Mouse (Mus musculus) liver, embryonic 14.5 days (tissue): Measurements from ENCODE around the gene Cyth3. TPM values are rescaled to one million over a fixed set of nuclear protein-coding genes. Genes with fewer than 3 reads are reported as not detected.

Experiments
- ATAC-seq: fragments of 200-750 bp; cut with Nextera tagmentation; 2 replicates; pipeline ENCODE4 v1.8.0; 2017; ENCODE audit warnings: moderate number of reproducible peaks, mild to moderate bottlenecking, moderate library complexity; ENCODE audit not compliant: insufficient read depth
- DNase-seq, 3 experiments: peaks; one replicate each; pipeline ENCODE4 v3.0.0-alpha.2; 2012 to 2013; ENCODE audit warnings: low read depth in 3 of 3, low spot score in 3 of 3
- H3K27ac ChIP-seq: fragments of 300-500 bp; sonication (generic); 2 replicates; pipeline ENCODE4 v1.5.1; 2014; ENCODE audit warnings: moderate library complexity, mild to moderate bottlenecking, control low read depth, inconsistent platforms
- H3K27me3 ChIP-seq: fragments of 300-500 bp; sonication (generic); 2 replicates; pipeline ENCODE4 v1.6.1; 2014; ENCODE audit warnings: mild to moderate bottlenecking, low read length, moderate library complexity; ENCODE audit not compliant: control insufficient read depth, insufficient read depth
- H3K36me3 ChIP-seq: fragments of 300-500 bp; sonication (generic); replicated peaks from 2 replicates; pipeline ENCODE4 v1.6.1; 2014; ENCODE audit warnings: low read depth; ENCODE audit not compliant: control insufficient read depth, insufficient read depth
- H3K4me1 ChIP-seq, 2 experiments: fragments of 200-500 bp in 1 of 2; fragments of 300-500 bp in 1 of 2; sonication (generic) in 1 of 2; replicated peaks; 2 replicates each; pipeline ENCODE4 v1.6.1; 2012 to 2014; ENCODE audit warnings: antibody characterized with exemption in 1 of 2, inconsistent platforms in 1 of 2, low read length in 1 of 2; ENCODE audit not compliant: control insufficient read depth in 2 of 2, insufficient read depth in 2 of 2
- H3K4me2 ChIP-seq: fragments of 300-500 bp; sonication (generic); 2 replicates; pipeline ENCODE4 v1.6.1; 2014; ENCODE audit warnings: low read depth, mild to moderate bottlenecking, control low read depth, moderate library complexity
- H3K4me3 ChIP-seq, 2 experiments: fragments of 200-500 bp in 1 of 2; fragments of 300-500 bp in 1 of 2; sonication (generic) in 1 of 2; 2 replicates each; pipeline ENCODE4 v1.5.1; 2012 to 2014; ENCODE audit warnings: low read depth in 2 of 2, low read length in 2 of 2, mild to moderate bottlenecking in 2 of 2, control low read depth in 1 of 2, inconsistent platforms in 1 of 2, moderate library complexity in 1 of 2; ENCODE audit not compliant: insufficient read depth in 1 of 2
- H3K9ac ChIP-seq: fragments of 300-500 bp; sonication (generic); replicated peaks from 2 replicates; pipeline ENCODE4 v1.6.1; 2014; ENCODE audit warnings: mild to moderate bottlenecking, control low read depth, moderate library complexity
- H3K9me3 ChIP-seq: fragments of 300-500 bp; sonication (generic); 2 replicates; pipeline ENCODE4 v1.6.1; 2016; ENCODE audit warnings: low read length, mixed read lengths; ENCODE audit not compliant: control insufficient read depth
- CTCF ChIP-seq: IDR thresholded peaks from 2 replicates; pipeline ENCODE4 v1.5.1; 2016; ENCODE audit warnings: antibody characterized with exemption, low read depth, control low read depth
- EP300 ChIP-seq: IDR thresholded peaks from 2 replicates; pipeline ENCODE4 v1.6.1; 2016; ENCODE audit warnings: antibody characterized with exemption, low read depth
- WGBS: fragments of 180-500 bp; shearing (Covaris S2); extraction: QIAGEN DNeasy Blood & Tissue Kit; methylation state at CpG from one replicate; pipeline ENCODE4 v1.1.7; 2014; ENCODE audit not compliant: insufficient replicate concordance; 5-methylcytosine and 5-hydroxymethylcytosine counted together
- polyA plus RNA-seq, 2 experiments: library from polyadenylated mRNA; depleted of rRNA in 1 of 2; stranded (reverse) in 1 of 2; unstranded in 1 of 2; fragments of >200 nt; fragmentation: Nextera tagmentation in 1 of 2; extraction: Ambion mirVana in 1 of 2; gene quantifications; 2 replicates each; pipeline versions ENCODE4 v1.2.1 to v1.2.3; 2012 to 2014

Gene Cyth3
- 20.7 and 24.1 TPM in 2 replicates for polyA plus RNA-seq (2012; rRNA removed)
- polyA plus RNA-seq (2014; fragmentation: Nextera tagmentation; extraction: Ambion mirVana): 28.1 and 33.5 TPM in 2 replicates

- 4% methylated on average over 46 of the region's 46 CpGs for WGBS
- TF ChIP-seq CTCF: no peak
- no peak for TF ChIP-seq EP300
- Histone ChIP-seq H3K4me3 (peak within 1 kb of the TSS; percentile 71 to 96), H3K27me3 (no peaks in the 10 kb centered on the region), H3K36me3 (no peaks in the 10 kb centered on the region), H3K4me1 (peaks cover 43 to 46% of the 10 kb centered on the region in 2 experiments), H3K9me3 (no peaks in the 10 kb centered on the region), H3K4me2 (peak within 1 kb of the TSS; percentile 96), H3K27ac (peak within 1 kb of the TSS; percentile 94), H3K9ac (peak within 1 kb of the TSS; percentile 99)
- DNase-seq (peak; percentile 80 to 82 (median 81)), ATAC-seq (peak; percentile 78)
Measured at GRCm38 (mm10) chr5:143621893-143622622, at the start of gene Cyth3. Cyth3 (plus strand) TSS chr5:143622447.

DNA sequence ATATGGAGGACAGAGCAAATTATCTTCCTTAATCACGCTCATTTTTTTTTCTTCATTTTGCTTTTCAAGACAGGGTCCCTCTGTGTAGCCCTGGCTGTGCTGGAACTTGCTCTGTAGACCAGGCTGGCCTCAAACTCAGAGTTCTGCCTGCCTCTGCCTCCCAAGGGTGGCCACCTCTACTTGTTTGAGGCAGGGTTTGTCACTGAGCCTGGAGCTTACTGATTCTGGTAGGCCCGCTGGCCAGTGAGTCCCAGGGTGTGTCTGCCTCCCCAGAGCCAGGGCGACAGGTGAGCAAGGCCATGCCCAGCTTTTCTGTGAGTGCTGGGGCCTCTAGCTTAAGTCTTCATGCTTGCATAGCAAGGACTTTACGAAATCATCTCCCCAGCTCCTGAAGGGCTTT, 49.2 kb upstream of the Cyth3 start:
- ATAC-seq: no peak
- Histone ChIP-seq H3K27ac (no peak overlapping the region), H3K4me3 (no peak overlapping the region), H3K27me3 (no peaks in the 10 kb centered on the region), H3K9me3 (no peaks in the 10 kb centered on the region), H3K4me2 (no peak overlapping the region), H3K4me1 (no peaks in the 10 kb centered on the region), H3K9ac (no peak overlapping the region), H3K36me3 (no peaks in the 10 kb centered on the region)
- no peak for TF ChIP-seq CTCF
- TF ChIP-seq EP300: no peak
- 80% methylated on average over 4 of the region's 4 CpGs for WGBS
- DNase-seq: no peak

DNA sequence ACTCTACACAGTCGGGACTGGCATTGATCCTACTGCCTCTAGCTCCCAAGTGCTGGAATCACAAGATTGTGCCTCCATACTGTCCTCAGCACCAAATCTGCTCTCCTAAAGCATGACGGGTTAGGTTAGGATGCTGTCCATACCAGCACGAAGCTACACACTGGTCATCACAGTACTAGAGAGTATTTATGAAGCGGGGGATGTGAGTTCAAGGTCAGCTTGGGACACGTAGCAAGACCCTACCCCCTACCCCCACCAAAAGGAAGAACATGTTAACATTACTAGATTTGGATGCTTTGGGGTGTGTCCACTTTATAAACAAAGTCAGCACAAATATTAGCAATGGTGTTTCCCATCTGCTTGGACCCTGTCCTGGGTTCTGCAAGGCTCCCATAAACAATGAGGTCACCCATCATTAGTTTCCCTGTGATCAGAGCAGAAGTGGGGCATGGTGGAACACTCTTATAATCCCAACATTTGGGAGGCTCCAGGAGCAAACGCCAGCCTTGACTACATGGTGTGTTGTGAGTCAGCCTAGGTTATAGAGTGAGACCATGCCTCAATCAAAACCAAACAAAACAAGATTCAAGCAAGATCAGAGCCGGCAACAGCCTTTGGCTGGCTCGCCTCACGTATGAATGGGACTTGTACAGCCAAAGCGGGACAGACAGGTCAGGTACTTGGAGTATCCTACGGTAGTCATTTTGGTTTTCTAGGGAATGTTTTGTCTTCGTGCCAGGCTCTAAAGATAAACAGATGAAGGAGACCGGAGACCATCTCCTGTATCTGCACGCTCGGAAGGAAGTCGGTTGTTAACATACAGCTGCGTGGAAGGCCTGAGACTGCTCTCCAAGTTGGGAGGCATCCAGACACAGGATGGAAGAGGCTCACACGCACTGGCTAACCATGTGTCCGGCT, 47.7 kb upstream of the Cyth3 start:
- no peak overlapping the region for H3K4me3 ChIP-seq
- H3K4me2 ChIP-seq: no peak overlapping the region
- peaks cover 0 to under 1% of the 10 kb centered on the region in 2 experiments; a peak in 1 of 4 replicates for H3K4me1 ChIP-seq
- TF ChIP-seq CTCF (no peak), EP300 (no peak)
- DNase-seq (no peak), ATAC-seq (no peak)
- no peaks in the 10 kb centered on the region for H3K27me3 ChIP-seq
- H3K9ac ChIP-seq: no peak overlapping the region
- H3K9me3 ChIP-seq: no peaks in the 10 kb centered on the region
- no peak overlapping the region for H3K27ac ChIP-seq
- 62% methylated on average over 19 of the region's 19 CpGs for WGBS
- H3K36me3 ChIP-seq: no peaks in the 10 kb centered on the region

- ATAC-seq: no peak
- no peaks in the 10 kb centered on the region for H3K9me3 ChIP-seq
- 39% methylated on average over 10 of the region's 10 CpGs for WGBS
Measured at GRCm38 (mm10) chr5:143579537-143580203, 42.6 kb upstream of the Cyth3 start.

More at GRCm38 (mm10) chr5:143579537-143580203, 42.6 kb upstream of the Cyth3 start:
- Histone ChIP-seq H3K4me3 (no peak overlapping the region), H3K27ac (no peak overlapping the region), H3K27me3 (no peaks in the 10 kb centered on the region), H3K9ac (no peak overlapping the region), H3K4me2 (no peak overlapping the region), H3K36me3 (no peaks in the 10 kb centered on the region), H3K4me1 (peaks cover 0 to 1% of the 10 kb centered on the region in 2 experiments; a peak in 2 of 4 replicates)
- TF ChIP-seq EP300 (no peak), CTCF (no peak)
- peak in 2 of 3 experiments; percentile 16 to 43 for DNase-seq
